Comparison of ENCODE assay signal across 8 mouse cellular contexts in genomic region chr9:45829107-45829506, GRCm38 (mm10). TPM values are rescaled to one million over a fixed set of nuclear protein-coding genes. Genes with fewer than 3 reads are reported as not detected.
DNase-seq lines count a peak whose midpoint lies in the region; ATAC-seq and TF ChIP-seq lines count a peak whose summit lies in the region.

No protein-coding gene starts in this region.

- H3K4me1 ChIP-seq in forebrain, embryonic 10.5 days: peaks cover 25% of the 10 kb centered on the region

- H3K27ac ChIP-seq in forebrain, embryonic 10.5 days: peak overlapping the region; percentile 90; the same call in 1 of the 2 replicates
- no peak overlapping the region for H3K27ac ChIP-seq in layer of hippocampus, adult 2 months

- peak; percentile 13; the same call in 1 of the 2 replicates for ATAC-seq in cerebellum, adult (ENCODE audit: insufficient number of reproducible peaks, low FRiP score, low TSS enrichment)

- TF ChIP-seq CTCF in layer of hippocampus, adult 2 months (conservative IDR thresholded peaks at IDR 0.05): peak; percentile 91

- H3K36me3 ChIP-seq in forebrain, embryonic 10.5 days (replicated peaks): no peaks in the 10 kb centered on the region

- 31% methylated on average over 10 of the region's 10 CpGs for WGBS in forebrain, embryonic 10.5 days

- peak overlapping the region; percentile 82 for H3K4me3 ChIP-seq in forebrain, embryonic 10.5 days
- peak overlapping the region; percentile 65 for H3K4me3 ChIP-seq in layer of hippocampus, adult 2 months

- peak; percentile 80 for DNase-seq in MN1 (ENCODE audit: low spot score)
- DNase-seq in forebrain, embryonic 10.5 days (ENCODE audit: extremely low spot score, low spot score): peak; percentile 77
- DNase-seq in heart, postnatal 4 days: peak; percentile 73
- DNase-seq in layer of hippocampus, adult 2 months (ENCODE audit: low spot score in 2 of 2): peak; percentile 55 to 60
- DNase-seq in lung, postnatal 10 days: peak; percentile 84
- peak; percentile 67 for DNase-seq in ovary, postnatal 36 days (ENCODE audit: low spot score)
- DNase-seq in thymus, postnatal 14 days: peak; percentile 86

- no peaks in the 10 kb centered on the region for H3K27me3 ChIP-seq in forebrain, embryonic 10.5 days (ENCODE audit: poor library complexity, severe bottlenecking)

- H3K9me3 ChIP-seq in forebrain, embryonic 10.5 days: peaks cover 3% of the 10 kb centered on the region; the same call in 1 of the 2 replicates

RNA-seq across cellular contexts. Expression of gene Cep164, which starts 0.6 kb away (rescaled TPM):
- 19.3 and 20.4 TPM in 2 replicates for polyA plus RNA-seq in forebrain, embryonic 10.5 days (2016; fragmentation: Nextera tagmentation; extraction: Ambion mirVana)
- 10 to 100 TPM; 13.9 to 15.7 TPM for total RNA-seq in heart, postnatal 4 days (2021)
- total RNA-seq in layer of hippocampus, adult 2 months (2021): 10 to 100 TPM; 13.6 TPM

RNA-seq across cellular contexts. Expression of gene Bace1, which starts 9.3 kb away (rescaled TPM):
- polyA plus RNA-seq in forebrain, embryonic 10.5 days (2016; fragmentation: Nextera tagmentation; extraction: Ambion mirVana): 18.5 and 20.7 TPM in 2 replicates
- 10 to 100 TPM; 38.3 to 41.3 TPM for total RNA-seq in heart, postnatal 4 days (2021)
- total RNA-seq in layer of hippocampus, adult 2 months (2021): 10 to 100 TPM; 76.6 to 80.3 TPM
